Mouse (Mus musculus) midbrain, embryonic 11.5 days (tissue): ENCODE measurements around the gene Ppp3r1. TPM values are rescaled to one million over a fixed set of nuclear protein-coding genes. Genes with fewer than 3 reads are reported as not detected.
A peak's percentile ranks its signal among the peaks of the same experiment; 100 is the strongest.
"Not testable (repeated sequence)": the region's sequence is repeated elsewhere in the genome, so short reads cannot be mapped to it uniquely, and the experiment has no call there.

Source experiments
- ATAC-seq: fragments of 200-750 bp; cut with Nextera tagmentation; 2 replicates; pipeline ENCODE4 v1.8.0; 2017; ENCODE audit warnings: moderate TSS enrichment, moderate library complexity; ENCODE audit not compliant: low FRiP score
- DNase-seq: peaks from one replicate; pipeline ENCODE4 v3.0.0; 2015; ENCODE audit warnings: low spot score; ENCODE audit errors: missing footprints
- H3K27ac ChIP-seq: fragments of 300-500 bp; sonication (generic); 2 replicates; pipeline ENCODE4 v1.5.1; 2014; ENCODE audit warnings: low read depth, low read length
- H3K27me3 ChIP-seq: fragments of 300-500 bp; sonication (generic); 2 replicates; pipeline ENCODE4 v1.6.1; 2014; ENCODE audit warnings: mild to moderate bottlenecking, low read length, moderate library complexity, mixed read lengths; ENCODE audit not compliant: control insufficient read depth, insufficient read depth
- H3K36me3 ChIP-seq: fragments of 300-500 bp; sonication (generic); 2 replicates; pipeline ENCODE4 v1.6.1; 2014; ENCODE audit warnings: mild to moderate bottlenecking, low read length, moderate library complexity, mixed read lengths; ENCODE audit not compliant: control insufficient read depth, insufficient read depth
- H3K4me1 ChIP-seq: fragments of 300-500 bp; sonication (generic); 2 replicates; pipeline ENCODE4 v1.6.1; 2014; ENCODE audit warnings: low read length; ENCODE audit not compliant: control insufficient read depth, insufficient read depth
- H3K4me2 ChIP-seq: fragments of 300-500 bp; sonication (generic); 2 replicates; pipeline ENCODE4 v1.6.1; 2014; ENCODE audit warnings: mild to moderate bottlenecking, moderate library complexity
- H3K4me3 ChIP-seq: fragments of 300-500 bp; sonication (generic); 2 replicates; pipeline ENCODE4 v1.5.1; 2014; ENCODE audit warnings: low read depth, low read length
- H3K9ac ChIP-seq: fragments of 300-500 bp; sonication (generic); 2 replicates; pipeline ENCODE4 v1.6.1; 2014; ENCODE audit warnings: low read length
- H3K9me3 ChIP-seq: fragments of 300-500 bp; sonication (generic); 2 replicates; pipeline ENCODE4 v1.6.1; 2016; ENCODE audit warnings: low read length; ENCODE audit not compliant: control insufficient read depth
- WGBS: fragments of 180-500 bp; shearing (Covaris S2); extraction: QIAGEN DNeasy Blood & Tissue Kit; methylation state at CpG from one replicate; pipeline ENCODE4 v1.1.7; 2014; 5-methylcytosine and 5-hydroxymethylcytosine counted together
- polyA plus RNA-seq: library from polyadenylated mRNA; unstranded; fragments of >200 nt; fragmentation: Nextera tagmentation; extraction: Ambion mirVana; gene quantifications from 2 replicates; pipeline ENCODE4 v1.2.1, GENCODE M21; 2014

The Ppp3r1 gene
- polyA plus RNA-seq, 1 experiment from 2014 or later, result 107 TPM

DNA sequence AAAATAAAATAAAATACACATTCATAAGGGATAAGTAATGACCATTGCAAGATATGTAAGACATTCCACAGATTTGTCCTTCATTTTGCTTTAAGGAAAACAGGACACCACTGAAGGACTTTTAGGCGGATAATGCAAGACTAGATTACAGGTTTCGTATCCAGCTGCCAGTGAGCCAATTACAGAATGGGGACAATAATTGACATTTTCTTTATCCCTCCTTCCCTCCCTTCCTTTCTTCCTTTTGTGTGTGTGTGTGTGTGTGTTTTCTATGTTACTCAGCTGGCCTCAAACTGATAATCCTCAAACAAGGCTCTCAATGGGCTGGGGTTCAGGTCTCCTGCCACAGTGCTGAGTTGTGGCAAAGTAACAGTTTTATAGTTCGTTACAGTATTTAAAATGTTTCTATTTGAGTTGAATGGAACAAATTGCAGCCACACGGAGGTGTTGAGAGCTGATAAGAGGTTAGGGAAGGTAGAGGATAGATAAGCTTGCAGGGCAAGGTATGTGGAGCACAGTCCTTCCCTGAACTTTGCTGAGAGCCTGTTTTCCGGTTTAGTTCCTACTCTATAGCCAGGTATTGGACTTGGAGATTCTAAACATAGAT is 53.9 kb downstream of the Ppp3r1 start:
- no peaks in the 10 kb centered on the region for H3K9me3 ChIP-seq
- no peak overlapping the region; the same call in 1 of the 2 replicates for H3K4me3 ChIP-seq
- H3K4me1 ChIP-seq, result peaks cover 16% of the 10 kb centered on the region
- H3K36me3 ChIP-seq, result peaks cover under 1% of the 10 kb centered on the region; the same call in 1 of the 2 replicates
- 78% methylated on average over 5 of the region's 5 CpGs for WGBS
- ATAC-seq (no peak), DNase-seq (no peak)
- H3K4me2 ChIP-seq, result peak overlapping the region; percentile 70
- H3K27me3 ChIP-seq, result no peaks in the 10 kb centered on the region
- H3K9ac ChIP-seq, result peak overlapping the region; percentile 15
- no peak overlapping the region for H3K27ac ChIP-seq

DNA sequence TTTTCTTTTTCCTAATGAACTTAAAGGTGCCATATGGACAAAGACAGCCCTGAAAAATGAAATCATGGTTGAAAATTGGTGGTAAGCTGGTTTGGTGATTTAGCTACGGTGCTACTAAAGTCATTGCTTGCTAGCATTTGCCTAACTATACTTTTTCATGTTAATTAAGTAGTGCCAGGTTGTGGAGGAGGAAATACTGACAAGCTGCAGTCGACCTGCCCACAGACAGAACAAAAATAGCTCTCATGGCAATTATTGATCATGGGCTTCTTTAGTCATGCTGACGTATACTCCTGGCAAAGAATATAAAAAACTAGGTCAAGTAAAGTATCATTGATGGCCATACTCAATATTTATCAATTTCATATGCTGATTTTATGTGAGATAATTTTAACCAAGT is 56.4 kb downstream of the Ppp3r1 start:
- Histone ChIP-seq H3K9ac (no peak overlapping the region), H3K9me3 (no peaks in the 10 kb centered on the region), H3K27me3 (no peaks in the 10 kb centered on the region), H3K4me1 (peaks cover 12% of the 10 kb centered on the region), H3K4me2 (no peak overlapping the region), H3K27ac (no peak overlapping the region), H3K4me3 (no peak overlapping the region), H3K36me3 (no peaks in the 10 kb centered on the region)
- DNase-seq (no peak), ATAC-seq (no peak)
- 91% methylated on average over 3 of the region's 3 CpGs for WGBS

DNA sequence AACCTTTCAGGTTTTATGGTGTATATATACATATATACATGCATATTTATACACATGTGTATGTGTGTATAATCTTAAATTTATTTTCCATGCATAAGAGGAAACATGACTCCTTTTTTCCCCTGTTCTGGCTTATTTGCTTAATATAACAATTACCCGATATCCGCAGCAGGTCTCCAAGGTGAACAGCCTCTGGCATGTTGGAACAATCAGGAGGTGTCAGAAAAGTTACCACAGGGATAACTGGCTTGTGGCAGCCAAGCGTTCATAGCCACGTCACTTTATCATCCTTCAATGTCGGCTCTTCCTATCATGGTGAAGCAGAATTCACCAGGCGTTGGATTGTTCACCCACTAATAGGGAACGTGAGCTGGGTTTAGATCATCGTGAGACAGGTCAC is 62.1 kb downstream of the Ppp3r1 start:
- Histone ChIP-seq H3K4me1 (no peaks in the 10 kb centered on the region), H3K4me2 (no peak overlapping the region), H3K27ac (no peak overlapping the region), H3K36me3 (no peaks in the 10 kb centered on the region), H3K4me3 (no peak overlapping the region), H3K27me3 (no peaks in the 10 kb centered on the region), H3K9ac (no peak overlapping the region), H3K9me3 (no peaks in the 10 kb centered on the region)
- 93% methylated on average over 8 of the region's 8 CpGs for WGBS
- ATAC-seq (no peak), DNase-seq (no peak)

DNA sequence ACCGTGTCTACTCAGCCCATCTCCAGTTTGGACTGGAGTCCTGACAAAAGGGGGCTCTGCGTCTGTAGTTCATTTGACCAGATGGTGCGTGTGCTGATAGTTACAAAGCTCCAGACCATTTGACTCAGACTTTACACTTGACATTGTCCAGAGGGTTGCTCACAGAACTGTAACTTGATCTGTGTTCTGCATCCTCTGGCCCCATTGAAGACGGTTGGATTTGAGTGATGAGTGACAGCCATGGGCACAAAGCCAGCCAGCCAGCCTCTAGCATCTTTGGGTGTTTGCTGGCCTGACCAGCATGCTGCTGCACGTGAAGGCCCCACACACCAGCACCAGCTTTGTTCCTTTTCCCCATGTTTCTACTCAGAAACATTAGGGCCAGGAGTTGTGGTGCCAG is 73.7 kb downstream of the Ppp3r1 start:
- no peak for ATAC-seq
- Histone ChIP-seq H3K36me3 (no peaks in the 10 kb centered on the region; the same call in 1 of the 2 replicates), H3K27me3 (no peaks in the 10 kb centered on the region), H3K9me3 (no peaks in the 10 kb centered on the region), H3K4me2 (no peak overlapping the region), H3K4me1 (no peaks in the 10 kb centered on the region), H3K4me3 (no peak overlapping the region), H3K27ac (no peak overlapping the region), H3K9ac (no peak overlapping the region)
- WGBS, result 89% methylated on average over 5 of the region's 5 CpGs
- DNase-seq, result no peak

DNA sequence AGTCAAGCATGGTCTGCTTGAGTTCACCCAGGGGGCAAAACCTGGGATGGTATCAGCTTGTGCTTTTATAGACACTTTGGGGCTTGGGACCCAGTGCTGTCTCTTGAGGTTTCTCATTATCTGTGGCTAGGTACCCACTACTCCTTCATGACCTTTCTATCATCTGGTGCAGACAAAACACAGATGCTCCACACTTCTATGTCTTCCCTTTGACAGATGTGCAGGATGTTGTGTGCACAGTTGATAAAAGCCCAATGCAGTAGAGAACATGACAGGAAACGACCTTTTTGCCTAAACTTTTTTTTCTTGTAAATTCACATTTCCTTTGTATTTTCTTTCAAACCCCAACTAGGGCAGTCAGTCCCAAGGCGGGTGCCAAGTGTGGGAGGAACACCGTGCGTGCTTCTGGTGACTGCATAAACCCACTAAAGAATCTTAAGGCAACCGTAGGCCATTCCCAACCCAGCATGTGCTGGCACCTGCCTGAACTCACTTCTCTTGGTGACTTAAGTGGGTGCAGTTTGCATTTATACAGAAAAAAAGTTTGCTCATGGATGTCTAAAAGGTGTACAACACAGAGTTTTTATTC is 77.5 kb downstream of the Ppp3r1 start:
- DNase-seq, result no peak
- H3K4me2 ChIP-seq, result no peak overlapping the region
- no peak overlapping the region for H3K4me3 ChIP-seq
- H3K36me3 ChIP-seq, result no peaks in the 10 kb centered on the region; the same call in 1 of the 2 replicates
- H3K27ac ChIP-seq, result no peak overlapping the region
- H3K9ac ChIP-seq, result no peak overlapping the region
- ATAC-seq, result no peak
- H3K4me1 ChIP-seq, result no peaks in the 10 kb centered on the region
- H3K9me3 ChIP-seq, result no peaks in the 10 kb centered on the region
- WGBS, result 88% methylated on average over 5 of the region's 5 CpGs
- no peaks in the 10 kb centered on the region for H3K27me3 ChIP-seq

DNA sequence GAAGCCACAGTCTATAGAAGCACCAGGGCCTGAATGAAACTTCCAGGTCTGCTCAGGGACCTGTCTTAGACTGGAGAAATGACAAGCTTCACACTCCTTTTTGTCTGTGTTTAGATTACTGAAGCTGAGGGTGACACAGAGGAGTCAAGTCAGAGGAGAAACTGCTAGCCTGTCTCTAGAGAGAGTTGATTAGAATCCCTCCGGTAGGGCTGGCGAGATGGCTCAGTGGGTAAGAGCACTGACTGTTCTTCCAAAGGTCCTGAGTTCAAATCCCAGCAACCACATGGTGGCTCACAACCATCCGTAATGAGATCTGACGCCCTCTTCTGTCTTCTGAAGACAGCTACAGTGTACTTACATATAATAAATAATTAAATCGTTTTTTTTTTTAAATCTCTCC is 79.5 kb downstream of the Ppp3r1 start:
- not testable (repeated sequence) for H3K9ac ChIP-seq, H3K4me3 ChIP-seq, H3K9me3 ChIP-seq, H3K36me3 ChIP-seq, H3K27me3 ChIP-seq, DNase-seq, ATAC-seq, H3K4me1 ChIP-seq, H3K27ac ChIP-seq, H3K4me2 ChIP-seq
- 90% methylated on average over 5 of the region's 5 CpGs for whole genome bisulfite sequencing

DNA sequence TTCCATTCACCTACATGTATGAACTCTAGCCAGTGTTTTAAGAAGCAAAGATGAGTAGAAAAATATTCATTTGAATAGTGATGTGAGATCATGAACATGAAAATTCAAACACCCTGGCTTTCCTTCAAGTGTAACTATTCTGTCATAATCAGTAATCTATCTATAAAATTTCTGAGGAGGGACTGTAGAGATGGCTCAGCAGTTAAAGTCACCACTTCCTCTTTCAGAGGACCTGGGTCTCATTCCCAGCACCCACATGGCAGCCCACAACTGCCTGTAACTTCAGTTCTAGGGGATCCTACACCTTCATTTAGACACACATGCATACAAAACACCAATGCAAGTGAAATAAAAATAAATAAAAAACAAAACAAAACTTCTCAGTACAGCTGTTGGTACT is 89.7 kb downstream of the Ppp3r1 start:
- ATAC-seq (no peak), DNase-seq (no peak)
- H3K36me3 ChIP-seq, result no peaks in the 10 kb centered on the region
- H3K4me1 ChIP-seq, result no peaks in the 10 kb centered on the region
- no peaks in the 10 kb centered on the region for H3K9me3 ChIP-seq
- no peak overlapping the region for H3K4me2 ChIP-seq
- no peak overlapping the region for H3K27ac ChIP-seq
- H3K9ac ChIP-seq, result no peak overlapping the region
- H3K27me3 ChIP-seq, result no peaks in the 10 kb centered on the region
- no peak overlapping the region for H3K4me3 ChIP-seq

Other genes with a start within 250 kb of the Ppp3r1 start
- gene Fbxo48, start 207.9 kb upstream of the Ppp3r1 start, polyA plus RNA-seq, result 2.4 and 2.8 TPM in 2 replicates
- gene Cnrip1, start 107.7 kb upstream of the Ppp3r1 start, polyA plus RNA-seq, result 25.1 and 27.0 TPM in 2 replicates
- 6.1 and 7.6 TPM in 2 replicates for gene Plek, start 106.9 kb upstream of the Ppp3r1 start, polyA plus RNA-seq
- 31.2 and 33.0 TPM in 2 replicates for gene Wdr92, start 22.8 kb downstream of the Ppp3r1 start, polyA plus RNA-seq
- 99.4 and 106 TPM in 2 replicates for gene Pno1, start 52.3 kb downstream of the Ppp3r1 start, polyA plus RNA-seq
- 127 and 134 TPM in 2 replicates for gene C1d, start 98.3 kb downstream of the Ppp3r1 start, polyA plus RNA-seq